Mouse (Mus musculus): ENCODE results near the gene Lrig1. TPM values are rescaled to one million over a fixed set of nuclear protein-coding genes. Genes with fewer than 3 reads are reported as not detected.
A peak's percentile ranks its signal among the peaks of the same experiment; 100 is the strongest.

The Lrig1 gene
- total and polyA plus RNA-seq, 3 experiments: 23.3 to 32.7 (median 30.4) TPM

GRCm38 (mm10) chr6:94682270-94682618, 17.7 kb downstream of the Lrig1 start:
- Histone ChIP-seq H3K27me3 (ENCODE audit: control insufficient read depth, insufficient read depth, low read length) (no peaks in the 10 kb centered on the region), H3K79me2 (replicated peaks; ENCODE audit: control insufficient read depth, insufficient read depth, low read length) (peaks cover 3% of the 10 kb centered on the region; the same call in 1 of the 2 replicates), H3K36me3 (ENCODE audit: control insufficient read depth, insufficient read depth, low read length) (peaks cover 5% of the 10 kb centered on the region; the same call in 1 of the 2 replicates), H3K27ac (peak overlapping the region; percentile 9; the same call in 1 of the 2 replicates), H3K4me3 (no peak overlapping the region), H3K9ac (ENCODE audit: low read depth, low read length) (no peak overlapping the region), H3K4me1 (ENCODE audit: control insufficient read depth, insufficient read depth, low read length) (peaks cover 18% of the 10 kb centered on the region)
- no peak for TF ChIP-seq CTCF (IDR thresholded peaks at IDR 0.05)
- TF ChIP-seq POLR2A (IDR thresholded peaks at IDR 0.05; ENCODE audit: insufficient read depth, low read depth, low read length): no peak
- no peak for TF ChIP-seq EP300 (IDR thresholded peaks at IDR 0.05; ENCODE audit: insufficient read depth, low read depth, low read length)
- WGBS: 63% methylated on average over 6 of the region's 6 CpGs
- DNase-seq: no peak
- intact Hi-C loops (cut with DNase I): no loop called here

- H3K4me3 ChIP-seq: no peak overlapping the region
- TF ChIP-seq CTCF (IDR thresholded peaks at IDR 0.05) (no peak), POLR2A (IDR thresholded peaks at IDR 0.05; ENCODE audit: insufficient read depth, low read depth, low read length) (no peak), EP300 (IDR thresholded peaks at IDR 0.05; ENCODE audit: insufficient read depth, low read depth, low read length) (no peak)
- intact Hi-C loops (cut with DNase I): no loop called here
Observed at GRCm38 (mm10) chr6:94681446-94682269, 18.3 kb downstream of the Lrig1 start.

GRCm38 (mm10) chr6:94680760-94681445, 19.1 kb downstream of the Lrig1 start:
- intact Hi-C loops (cut with DNase I): no loop called here
- 77% methylated on average over 5 of the region's 5 CpGs for WGBS
- Histone ChIP-seq H3K36me3 (ENCODE audit: control insufficient read depth, insufficient read depth, low read length) (peaks cover 5% of the 10 kb centered on the region; the same call in 1 of the 2 replicates), H3K27me3 (ENCODE audit: control insufficient read depth, insufficient read depth, low read length) (no peaks in the 10 kb centered on the region), H3K4me1 (ENCODE audit: control insufficient read depth, insufficient read depth, low read length) (peaks cover 20% of the 10 kb centered on the region), H3K27ac (no peak overlapping the region), H3K79me2 (replicated peaks; ENCODE audit: control insufficient read depth, insufficient read depth, low read length) (peaks cover 2% of the 10 kb centered on the region; the same call in 1 of the 2 replicates), H3K4me3 (no peak overlapping the region), H3K9ac (ENCODE audit: low read depth, low read length) (no peak overlapping the region)
- DNase-seq: no peak
- no peak for TF ChIP-seq POLR2A (IDR thresholded peaks at IDR 0.05; ENCODE audit: insufficient read depth, low read depth, low read length)
- TF ChIP-seq EP300 (IDR thresholded peaks at IDR 0.05; ENCODE audit: insufficient read depth, low read depth, low read length): no peak
- no peak for TF ChIP-seq CTCF (IDR thresholded peaks at IDR 0.05)

More at GRCm38 (mm10) chr6:94681446-94682269, 18.3 kb downstream of the Lrig1 start:
- no peak for DNase-seq
- Histone ChIP-seq H3K79me2 (replicated peaks; ENCODE audit: control insufficient read depth, insufficient read depth, low read length) (peaks cover 2% of the 10 kb centered on the region; the same call in 1 of the 2 replicates), H3K9ac (ENCODE audit: low read depth, low read length) (0 out of 2 replicates have a peak overlapping the region, but pooled peaks have one; percentile 29), H3K27me3 (ENCODE audit: control insufficient read depth, insufficient read depth, low read length) (no peaks in the 10 kb centered on the region), H3K27ac (peak overlapping the region; percentile 9; the same call in 1 of the 2 replicates), H3K4me1 (ENCODE audit: control insufficient read depth, insufficient read depth, low read length) (peaks cover 20% of the 10 kb centered on the region), H3K36me3 (ENCODE audit: control insufficient read depth, insufficient read depth, low read length) (peaks cover 5% of the 10 kb centered on the region; the same call in 1 of the 2 replicates)
- WGBS: 38% methylated on average over 15 of the region's 15 CpGs

GRCm38 (mm10) chr6:94679249-94679648, 20.7 kb downstream of the Lrig1 start:
- Histone ChIP-seq H3K4me1 (ENCODE audit: control insufficient read depth, insufficient read depth, low read length) (peaks cover 13% of the 10 kb centered on the region), H3K9ac (ENCODE audit: low read depth, low read length) (no peak overlapping the region), H3K4me3 (no peak overlapping the region), H3K36me3 (ENCODE audit: control insufficient read depth, insufficient read depth, low read length) (peaks cover 1% of the 10 kb centered on the region; the same call in 1 of the 2 replicates), H3K27me3 (ENCODE audit: control insufficient read depth, insufficient read depth, low read length) (no peaks in the 10 kb centered on the region), H3K79me2 (replicated peaks; ENCODE audit: control insufficient read depth, insufficient read depth, low read length) (peaks cover under 1% of the 10 kb centered on the region; the same call in 1 of the 2 replicates), H3K27ac (no peak overlapping the region)
- WGBS: 95% methylated on average over 1 of the region's 1 CpGs
- intact Hi-C loops (cut with DNase I): no loop called here
- no peak for TF ChIP-seq CTCF (IDR thresholded peaks at IDR 0.05)
- TF ChIP-seq EP300 (IDR thresholded peaks at IDR 0.05; ENCODE audit: insufficient read depth, low read depth, low read length): no peak
- no peak for TF ChIP-seq POLR2A (IDR thresholded peaks at IDR 0.05; ENCODE audit: insufficient read depth, low read depth, low read length)
- DNase-seq: no peak

GRCm38 (mm10) chr6:94678377-94679164, 21.4 kb downstream of the Lrig1 start:
- WGBS: 52% methylated on average over 6 of the region's 6 CpGs
- H3K9ac ChIP-seq (ENCODE audit: low read depth, low read length): no peak overlapping the region
- no peak for TF ChIP-seq POLR2A (IDR thresholded peaks at IDR 0.05; ENCODE audit: insufficient read depth, low read depth, low read length)
- TF ChIP-seq EP300 (IDR thresholded peaks at IDR 0.05; ENCODE audit: insufficient read depth, low read depth, low read length): no peak
- no peak for TF ChIP-seq CTCF (IDR thresholded peaks at IDR 0.05)

More at GRCm38 (mm10) chr6:94678377-94679164, 21.4 kb downstream of the Lrig1 start:
- Histone ChIP-seq H3K4me1 (ENCODE audit: control insufficient read depth, insufficient read depth, low read length) (peaks cover 10% of the 10 kb centered on the region), H3K27ac (no peak overlapping the region), H3K27me3 (ENCODE audit: control insufficient read depth, insufficient read depth, low read length) (no peaks in the 10 kb centered on the region), H3K4me3 (no peak overlapping the region), H3K36me3 (ENCODE audit: control insufficient read depth, insufficient read depth, low read length) (no peaks in the 10 kb centered on the region), H3K79me2 (replicated peaks; ENCODE audit: control insufficient read depth, insufficient read depth, low read length) (no peaks in the 10 kb centered on the region; the same call in 1 of the 2 replicates)
- no peak for DNase-seq
- intact Hi-C loops (cut with DNase I): no loop called here
